Mouse (Mus musculus) embryonic fibroblast, embryonic 13.5 days (primary cell): ENCODE measurements around the gene Sf3a2.

Source experiments
- CTCF ChIP-seq: IDR thresholded peaks from 2 replicates; pipeline ENCODE4 v1.5.1; 2011; ENCODE audit warnings: mild to moderate bottlenecking, control low read depth, low read length, moderate library complexity, borderline replicate concordance; ENCODE audit not compliant: insufficient read depth
- POLR2A ChIP-seq: IDR thresholded peaks from 2 replicates; pipeline ENCODE4 v1.6.1; 2011; ENCODE audit warnings: low read depth, mild to moderate bottlenecking, control low read depth, low read length, moderate library complexity

DNA sequence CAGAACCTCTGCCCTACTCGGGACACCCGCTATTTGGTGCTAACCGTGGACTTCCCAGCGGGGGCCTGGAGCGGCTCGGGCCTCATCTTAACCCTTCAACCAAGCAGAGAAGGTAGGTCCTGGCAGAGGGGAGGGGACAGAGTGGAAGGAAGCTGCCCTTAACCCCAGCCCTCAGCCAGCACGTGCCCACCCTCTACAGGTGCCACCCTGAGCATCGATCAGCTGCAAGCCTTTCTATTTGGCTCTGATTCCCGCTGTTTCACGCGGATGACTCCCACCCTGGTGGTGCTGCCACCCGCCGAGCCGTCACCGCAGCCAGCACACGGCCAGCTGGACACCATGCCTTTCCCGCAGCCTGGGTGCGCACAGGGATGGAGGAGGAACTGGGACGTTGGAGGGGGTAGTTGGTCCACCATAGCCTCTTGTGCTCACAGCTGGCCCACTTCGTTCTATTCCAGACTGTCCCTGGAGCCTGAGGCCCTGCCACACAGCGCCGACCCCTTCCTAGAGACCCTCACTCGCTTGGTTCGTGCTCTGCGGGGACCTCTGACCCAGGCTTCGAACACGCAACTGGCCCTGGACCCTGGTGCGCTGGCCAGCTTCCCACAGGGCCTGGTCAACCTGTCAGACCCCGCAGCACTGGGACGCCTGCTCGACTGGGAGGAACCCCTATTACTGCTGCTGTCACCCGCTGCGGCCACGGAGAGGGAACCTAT lies 8.5 kb downstream of the Sf3a2 start:
- no peak for TF ChIP-seq POLR2A
- no peak for TF ChIP-seq CTCF
